ENCODE assay signal across 9 mouse cellular contexts in genomic region chr4:115078892-115079820, GRCm38 (mm10). TPM values are rescaled to one million over a fixed set of nuclear protein-coding genes. Genes with fewer than 3 reads are reported as not detected.
DNase-seq lines count a peak whose midpoint lies in the region; ATAC-seq and TF ChIP-seq lines count a peak whose summit lies in the region.
"Had no signal": no experiment of that assay in that cellular context is flagged by ENCODE, and none has a peak within 500 bp of the region (broad histone marks: within the 10 kb centered on the region; RNA-seq: fewer than 3 reads in every experiment).

No protein-coding gene starts in this region.

- no peak for TF ChIP-seq POLR2A in cerebellum, adult 2 months (IDR thresholded peaks at IDR 0.05; ENCODE audit: borderline replicate concordance, insufficient read depth, low read length)

- WGBS in forebrain, embryonic 12.5 days: 7% methylated on average over 10 of the region's 10 CpGs
- WGBS in intestine, embryonic 15.5 days: 38% methylated on average over 10 of the region's 10 CpGs
- WGBS in midbrain, embryonic 13.5 days: 11% methylated on average over 10 of the region's 10 CpGs
- WGBS in cerebellum, adult 2 months: 26% methylated on average over 10 of the region's 10 CpGs

- no peak for TF ChIP-seq CTCF in cerebellum, adult 2 months (IDR thresholded peaks at IDR 0.05; ENCODE audit: borderline replicate concordance, insufficient read depth, low read depth, low read length)

- H3K36me3 ChIP-seq in forebrain, embryonic 12.5 days (replicated peaks): no peaks in the 10 kb centered on the region
- no peaks in the 10 kb centered on the region for H3K36me3 ChIP-seq in intestine, embryonic 15.5 days
- no peaks in the 10 kb centered on the region for H3K36me3 ChIP-seq in midbrain, embryonic 13.5 days
- H3K36me3 ChIP-seq: limb, embryonic 13.5 days had no signal

- DNase-seq in layer of hippocampus, postnatal 10 days (ENCODE audit: low spot score in 2 of 2): peak; percentile 29 to 43
- no peak for DNase-seq in layer of hippocampus, postnatal 36 days
- no peak for DNase-seq in cerebellum, adult 2 months
- DNase-seq in urinary bladder, adult 18-20 months (ENCODE audit: low spot score in 2 of 2): no peak
- DNase-seq in layer of hippocampus, postnatal 25 days (ENCODE audit: extremely low spot score in 1 of 2, low spot score in 1 of 2): no peak

- peaks cover 19% of the 10 kb centered on the region for H3K4me1 ChIP-seq in forebrain, embryonic 12.5 days
- H3K4me1 ChIP-seq in intestine, embryonic 15.5 days (replicated peaks): peaks cover 10% of the 10 kb centered on the region; the same call in 1 of the 2 replicates
- H3K4me1 ChIP-seq in midbrain, embryonic 13.5 days (replicated peaks): peaks cover 20% of the 10 kb centered on the region
- H3K4me1 ChIP-seq in cerebellum, adult 2 months (ENCODE audit: control insufficient read depth, insufficient read depth, low read length): no peaks in the 10 kb centered on the region

- peak overlapping the region; percentile 31; the same call in 1 of the 2 replicates for H3K4me2 ChIP-seq in forebrain, embryonic 12.5 days
- no peak overlapping the region for H3K4me2 ChIP-seq in intestine, embryonic 15.5 days (replicated peaks)
- peak overlapping the region; percentile 16; the same call in 1 of the 2 replicates for H3K4me2 ChIP-seq in midbrain, embryonic 13.5 days (replicated peaks)
- H3K4me2 ChIP-seq: limb, embryonic 13.5 days had no signal

- peak overlapping the region; percentile 44 for H3K9ac ChIP-seq in forebrain, embryonic 12.5 days
- H3K9ac ChIP-seq in intestine, embryonic 15.5 days: no peak overlapping the region
- peak overlapping the region; percentile 28; the same call in 1 of the 2 replicates for H3K9ac ChIP-seq in midbrain, embryonic 13.5 days (replicated peaks)
- H3K9ac ChIP-seq: limb, embryonic 13.5 days had no signal

- H3K9me3 ChIP-seq in forebrain, embryonic 12.5 days: no peaks in the 10 kb centered on the region
- no peaks in the 10 kb centered on the region for H3K9me3 ChIP-seq in intestine, embryonic 15.5 days
- no peaks in the 10 kb centered on the region for H3K9me3 ChIP-seq in midbrain, embryonic 13.5 days
- H3K9me3 ChIP-seq: limb, embryonic 13.5 days had no signal

- no peak overlapping the region for H3K4me3 ChIP-seq in forebrain, embryonic 12.5 days (replicated peaks)
- no peak overlapping the region for H3K4me3 ChIP-seq in intestine, embryonic 15.5 days (replicated peaks)
- no peak overlapping the region for H3K4me3 ChIP-seq in midbrain, embryonic 13.5 days (replicated peaks)
- no peak overlapping the region for H3K4me3 ChIP-seq in cerebellum, adult 2 months (replicated peaks; ENCODE audit: insufficient read depth, low read depth, low read length)
- H3K4me3 ChIP-seq: limb, embryonic 13.5 days had no signal

- peak; percentile 90 for ATAC-seq in forebrain, embryonic 12.5 days (ENCODE audit: low FRiP score)
- ATAC-seq in intestine, embryonic 15.5 days: peak; percentile 68
- ATAC-seq in midbrain, embryonic 13.5 days: peak; percentile 90

- H3K27me3 ChIP-seq in forebrain, embryonic 12.5 days: peaks cover 21% of the 10 kb centered on the region
- H3K27me3 ChIP-seq in intestine, embryonic 15.5 days (replicated peaks): no peaks in the 10 kb centered on the region
- H3K27me3 ChIP-seq in midbrain, embryonic 13.5 days: no peaks in the 10 kb centered on the region; the same call in 1 of the 2 replicates
- H3K27me3 ChIP-seq in cerebellum, adult 2 months (ENCODE audit: control insufficient read depth, insufficient read depth, low read length): no peaks in the 10 kb centered on the region

- H3K27ac ChIP-seq in forebrain, embryonic 12.5 days: peak overlapping the region; percentile 74
- H3K27ac ChIP-seq in intestine, embryonic 15.5 days: no peak overlapping the region
- H3K27ac ChIP-seq in midbrain, embryonic 13.5 days: peak overlapping the region; percentile 84
- no peak overlapping the region for H3K27ac ChIP-seq in cerebellum, adult 2 months (ENCODE audit: insufficient read depth, low read length)
- H3K27ac ChIP-seq: limb, embryonic 13.5 days had no signal

RNA-seq across cellular contexts. Expression of gene Pdzk1ip1, which starts 9.4 kb away (rescaled TPM):
- under 1 TPM; 0.42 to 0.57 TPM for total RNA-seq in layer of hippocampus, postnatal 10 days (2021)
- under 1 TPM in 1 of 2 experiments, not detected in 1; 0.75 TPM for total RNA-seq in layer of hippocampus, postnatal 36 days (2021)
- 8.2 and 9.7 TPM in 2 replicates for polyA plus RNA-seq in forebrain, embryonic 12.5 days (2016; fragmentation: Nextera tagmentation; extraction: Ambion mirVana)
- 133 and 159 TPM in 2 replicates for polyA plus RNA-seq in intestine, embryonic 15.5 days (2015; fragmentation: Nextera tagmentation; extraction: Ambion mirVana)
- 5.9 and 6.3 TPM in 2 replicates for polyA plus RNA-seq in midbrain, embryonic 13.5 days (2015; fragmentation: Nextera tagmentation; extraction: Ambion mirVana)
- polyA plus RNA-seq in cerebellum, adult 2 months (2012; rRNA removed): 0.74 and 1.0 TPM in 2 replicates
- under 1 TPM in 1 of 2 experiments, not detected in 1; 0.71 TPM for total RNA-seq in layer of hippocampus, postnatal 25 days (2021)

RNA-seq across cellular contexts. Expression of gene Tal1, which starts 22.9 kb away (rescaled TPM):
- 1 to 10 TPM; 2.0 to 2.6 TPM for total RNA-seq in layer of hippocampus, postnatal 10 days (2021)
- 1 to 10 TPM; 1.1 to 1.3 TPM for total RNA-seq in layer of hippocampus, postnatal 36 days (2021)
- polyA plus RNA-seq in forebrain, embryonic 12.5 days (2016; fragmentation: Nextera tagmentation; extraction: Ambion mirVana): 1.6 and 2.8 TPM in 2 replicates
- polyA plus RNA-seq in intestine, embryonic 15.5 days (2015; fragmentation: Nextera tagmentation; extraction: Ambion mirVana): 0.78 and 0.98 TPM in 2 replicates
- polyA plus RNA-seq in midbrain, embryonic 13.5 days (2015; fragmentation: Nextera tagmentation; extraction: Ambion mirVana): 7.6 and 11.9 TPM in 2 replicates
- 2.1 and 2.7 TPM in 2 replicates for polyA plus RNA-seq in cerebellum, adult 2 months (2012; rRNA removed)
- total RNA-seq in layer of hippocampus, postnatal 25 days (2021): 1 to 10 TPM; 1.1 to 1.5 TPM

RNA-seq across cellular contexts. Expression of gene Cyp4x1, which starts 54.9 kb away (rescaled TPM):
- 10 to 100 TPM; 12.0 to 13.2 TPM for total RNA-seq in layer of hippocampus, postnatal 10 days (2021)
- total RNA-seq in layer of hippocampus, postnatal 36 days (2021): 1 to 10 TPM; 7.0 to 7.2 TPM
- 0.83 and 1.1 TPM in 2 replicates for polyA plus RNA-seq in forebrain, embryonic 12.5 days (2016; fragmentation: Nextera tagmentation; extraction: Ambion mirVana)
- 0.25 and 0.34 TPM in 2 replicates for polyA plus RNA-seq in intestine, embryonic 15.5 days (2015; fragmentation: Nextera tagmentation; extraction: Ambion mirVana)
- polyA plus RNA-seq in midbrain, embryonic 13.5 days (2015; fragmentation: Nextera tagmentation; extraction: Ambion mirVana): 3.6 and 4.4 TPM in 2 replicates
- polyA plus RNA-seq in cerebellum, adult 2 months (2012; rRNA removed): 6.6 and 7.4 TPM in 2 replicates
- 1 to 10 TPM; 7.3 to 7.8 TPM for total RNA-seq in layer of hippocampus, postnatal 25 days (2021)
- polyA plus RNA-seq: limb, embryonic 13.5 days had no signal

Comparison
In these comparisons a context has a peak if more than half of its experiments do, and no peak if none do; other contexts are left out.
1. DNase-seq: peak in layer of hippocampus, postnatal 10 days (2 of 2); none in layer of hippocampus, postnatal 36 days (0 of 2), cerebellum, adult 2 months (0 of 2), urinary bladder, adult 18-20 months (0 of 2) and layer of hippocampus, postnatal 25 days (0 of 2).
2. H3K27ac ChIP-seq: peak in forebrain, embryonic 12.5 days (single experiment) and midbrain, embryonic 13.5 days (single experiment); none in intestine, embryonic 15.5 days (single experiment) and cerebellum, adult 2 months (single experiment).
3. RNA of gene Pdzk1ip1, which starts 9.4 kb away (polyA plus RNA-seq): 133 to 159 TPM in intestine, embryonic 15.5 days; 8.2 to 9.7 TPM in forebrain, embryonic 12.5 days, 5.9 to 6.3 TPM in midbrain, embryonic 13.5 days and 0.74 to 1.0 TPM in cerebellum, adult 2 months; every median in the first group is over 10 times any median in the second.
4. Peak in every context shown above with its lines, with median percentiles within 50 percentile points of each other: ATAC-seq.